Mouse (Mus musculus) WW6 (cell line): Measurements from ENCODE around the gene Tnf.

ENCODE experiments used
- DNase-seq: peaks from one replicate; pipeline ENCODE4 v3.0.0-alpha.2; 2013; ENCODE audit warnings: low read depth, low spot score

Tnf gene

GRCm38 (mm10) chr17:35198946-35199345 is 2.9 kb downstream of the Tnf start:
- no peak for DNase-seq

- DNase-seq, result no peak
Measured at GRCm38 (mm10) chr17:35198029-35198428, 3.8 kb downstream of the Tnf start.

GRCm38 (mm10) chr17:35197126-35197525 is 4.7 kb downstream of the Tnf start:
- no peak for DNase-seq

GRCm38 (mm10) chr17:35196321-35196641 is 5.5 kb downstream of the Tnf start:
- no peak for DNase-seq

- DNase-seq, result no peak
Measured at GRCm38 (mm10) chr17:35195631-35196320, 6.0 kb downstream of the Tnf start.

- DNase-seq, result no peak
Measured at GRCm38 (mm10) chr17:35194844-35195630, 6.8 kb downstream of the Tnf start.

- no peak for DNase-seq
Measured at GRCm38 (mm10) chr17:35193881-35194843, 7.6 kb downstream of the Tnf start, which contains the start of gene Ltb. TSS of gene Ltb (plus strand) at chr17:35194439.

- DNase-seq, result no peak
Measured at GRCm38 (mm10) chr17:35192924-35193323, 8.9 kb downstream of the Tnf start.

GRCm38 (mm10) chr17:35191723-35192122 is 10.1 kb downstream of the Tnf start:
- DNase-seq, result no peak

- no peak for DNase-seq
Measured at GRCm38 (mm10) chr17:35190096-35190495, 11.7 kb downstream of the Tnf start.

GRCm38 (mm10) chr17:35189186-35189585 is 12.6 kb downstream of the Tnf start:
- no peak for DNase-seq

- DNase-seq, result no peak
Measured at GRCm38 (mm10) chr17:35187959-35188610, 13.7 kb downstream of the Tnf start, which contains the start of gene Lst1. TSS of gene Lst1 (minus strand) at chr17:35188439.

- DNase-seq, result no peak
Measured at GRCm38 (mm10) chr17:35187345-35187744, 14.5 kb downstream of the Tnf start.

GRCm38 (mm10) chr17:35186681-35187080 is 15.1 kb downstream of the Tnf start:
- DNase-seq, result peak; percentile 67

- DNase-seq, result peak; percentile 62
Measured at GRCm38 (mm10) chr17:35185639-35186611, 15.9 kb downstream of the Tnf start.

- DNase-seq, result no peak
Measured at GRCm38 (mm10) chr17:35180093-35180492, 21.7 kb downstream of the Tnf start.

GRCm38 (mm10) chr17:35178528-35178927 is 23.3 kb downstream of the Tnf start:
- DNase-seq, result peak; percentile 47

- DNase-seq, result no peak
Measured at GRCm38 (mm10) chr17:35175968-35176367, 25.8 kb downstream of the Tnf start, which contains the start of gene Aif1. TSS of gene Aif1 (minus strand) at chr17:35176068.

GRCm38 (mm10) chr17:35175382-35175781 is 26.4 kb downstream of the Tnf start:
- DNase-seq, result no peak
